Mouse (Mus musculus) induced T-regulatory cell, adult 2 months (primary cell): ENCODE results near the gene Gripap1.
"Not testable (repeated sequence)": the region's sequence is repeated elsewhere in the genome, so short reads cannot be mapped to it uniquely, and the experiment has no call there.

Experiments used
- DNase-seq: peaks from one replicate; pipeline ENCODE4 v3.0.0-alpha.2; 2012; ENCODE audit warnings: low read depth

Gripap1 gene

DNA sequence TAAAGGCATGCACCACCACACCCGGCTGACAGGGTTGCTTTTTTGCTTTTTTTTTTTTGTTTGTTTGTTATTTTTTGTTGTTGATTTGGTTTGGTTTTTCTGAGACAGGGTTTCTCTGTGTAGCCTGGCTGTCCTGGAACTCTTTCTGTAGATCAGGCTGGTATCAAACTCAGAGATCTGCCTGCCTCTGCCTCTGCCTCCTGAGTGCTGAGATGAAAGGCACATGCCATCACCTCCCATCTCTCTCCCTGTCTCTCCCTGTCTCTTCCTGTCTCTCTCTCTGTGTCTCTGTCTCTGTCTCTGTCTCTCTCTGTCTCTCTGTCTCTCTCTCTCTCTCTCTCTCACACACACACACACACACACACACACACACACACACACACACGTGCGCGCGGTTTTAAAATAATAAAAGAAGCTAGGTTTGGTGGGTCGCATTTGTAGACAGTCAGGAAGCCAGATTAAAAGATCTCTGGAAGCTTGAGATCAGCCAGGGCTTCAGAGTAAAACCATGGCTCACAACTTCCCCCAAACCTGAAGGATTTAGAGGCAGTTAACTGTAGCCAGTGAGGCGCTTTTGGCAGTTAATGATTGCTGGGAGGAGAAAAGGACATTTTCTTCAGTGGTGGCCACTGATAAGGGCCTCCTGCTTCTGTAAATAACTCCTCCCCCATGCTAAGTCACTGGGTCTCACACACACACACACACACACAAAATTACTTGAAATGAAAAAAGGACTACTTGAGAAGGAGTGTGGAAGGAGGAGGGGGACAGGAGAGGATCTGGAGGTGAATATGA lies 10.9 kb upstream of the Gripap1 start:
- no peak for DNase-seq

GRCm38 (mm10) chrX:7779294-7779693 lies 10.3 kb upstream of the Gripap1 start:
- DNase-seq, result no peak

DNA sequence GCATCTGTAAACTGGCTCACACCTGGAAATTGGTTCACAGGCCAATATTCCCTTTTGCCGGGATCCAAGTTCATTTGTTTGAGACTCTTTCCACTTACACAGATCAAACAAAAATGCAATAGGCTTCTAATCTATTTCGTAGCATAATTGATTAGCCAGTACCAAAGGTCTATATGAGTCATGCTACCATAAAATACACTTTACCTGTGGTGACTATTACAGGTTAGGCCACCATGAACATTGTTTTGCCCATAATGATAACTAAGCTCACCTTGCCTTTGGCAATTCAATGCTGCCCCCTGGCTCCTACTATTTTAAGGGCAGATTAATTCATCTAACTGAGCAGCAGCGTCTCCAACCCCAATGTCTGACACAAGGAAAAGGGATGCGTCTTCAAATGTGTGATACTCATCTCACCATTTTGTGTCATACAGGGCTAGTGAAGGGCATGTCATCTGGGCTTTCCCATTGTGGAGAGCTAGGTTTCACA lies 6.9 kb upstream of the Gripap1 start:
- no peak for DNase-seq

- DNase-seq, result no peak
Measured at GRCm38 (mm10) chrX:7790309-7790708, 744 bp downstream of the Gripap1 start.

DNA sequence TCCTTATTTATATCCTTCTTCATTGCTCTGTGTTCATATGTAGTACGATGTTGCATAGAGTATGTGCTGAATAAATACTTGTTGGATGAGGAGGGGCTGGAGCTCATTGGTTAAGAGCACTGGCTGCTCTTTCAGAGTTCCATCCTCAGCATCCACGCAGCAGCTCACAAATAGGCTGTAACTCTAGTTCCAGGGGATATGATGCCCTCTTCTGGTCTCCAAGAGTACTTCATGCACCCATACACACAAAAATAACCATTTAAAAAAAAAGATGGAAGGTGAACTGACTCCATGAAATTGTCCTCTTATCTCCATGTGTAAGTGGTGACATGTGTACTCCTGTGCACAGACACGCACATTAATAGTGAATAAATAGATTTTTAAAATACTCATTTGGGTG lies 3.8 kb downstream of the Gripap1 start:
- peak; percentile 51 for DNase-seq

GRCm38 (mm10) chrX:7795016-7795415 lies 5.5 kb downstream of the Gripap1 start:
- DNase-seq, result peak; percentile 40

DNA sequence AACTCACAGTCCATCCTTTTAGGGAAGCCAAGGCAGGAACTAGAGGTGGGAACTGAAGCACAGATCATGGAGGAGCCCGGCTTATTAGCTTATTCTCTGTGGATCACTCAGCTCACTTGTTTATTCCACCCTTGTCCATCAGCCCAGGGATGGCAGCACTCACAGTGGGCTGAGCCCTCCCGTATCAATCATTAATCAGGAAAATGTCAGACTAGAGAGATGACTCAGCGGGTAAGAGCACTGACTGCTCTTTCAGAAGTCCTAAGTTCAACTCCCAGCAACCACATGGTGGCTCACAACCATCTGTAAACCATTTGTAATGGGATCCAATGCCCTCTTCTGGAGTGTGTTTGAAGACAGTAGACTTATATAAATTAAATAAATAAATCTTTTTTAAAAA lies 7.8 kb downstream of the Gripap1 start:
- DNase-seq, result no peak

DNA sequence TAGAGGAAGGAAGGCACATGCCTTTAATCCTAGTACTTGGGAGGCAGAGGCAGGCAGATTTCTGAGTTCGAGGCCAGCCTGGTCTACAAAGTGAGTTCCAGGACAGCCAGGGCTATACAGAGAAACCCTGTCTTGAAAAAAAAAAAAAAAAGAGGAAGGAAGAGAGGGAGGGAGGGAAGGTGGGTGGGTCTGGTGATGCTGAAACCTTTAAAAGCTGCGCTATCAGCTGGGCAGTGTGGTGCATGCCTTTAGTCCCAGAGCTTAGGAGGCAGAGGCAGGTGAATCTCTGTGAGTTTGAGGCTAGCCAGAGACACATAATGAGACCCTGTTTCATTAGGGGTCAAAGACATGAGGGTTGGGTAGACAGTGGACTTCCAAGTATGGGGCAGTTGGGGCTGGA lies 12.6 kb downstream of the Gripap1 start:
- not testable (repeated sequence) for DNase-seq

- peak; percentile 43 for DNase-seq
Measured at GRCm38 (mm10) chrX:7815016-7815415, 25.5 kb downstream of the Gripap1 start.

- DNase-seq, result no peak
Measured at GRCm38 (mm10) chrX:7821865-7822779, 32.6 kb downstream of the Gripap1 start, which contains the start of gene Kcnd1. Kcnd1 (plus strand) TSS chrX:7822289.

DNA sequence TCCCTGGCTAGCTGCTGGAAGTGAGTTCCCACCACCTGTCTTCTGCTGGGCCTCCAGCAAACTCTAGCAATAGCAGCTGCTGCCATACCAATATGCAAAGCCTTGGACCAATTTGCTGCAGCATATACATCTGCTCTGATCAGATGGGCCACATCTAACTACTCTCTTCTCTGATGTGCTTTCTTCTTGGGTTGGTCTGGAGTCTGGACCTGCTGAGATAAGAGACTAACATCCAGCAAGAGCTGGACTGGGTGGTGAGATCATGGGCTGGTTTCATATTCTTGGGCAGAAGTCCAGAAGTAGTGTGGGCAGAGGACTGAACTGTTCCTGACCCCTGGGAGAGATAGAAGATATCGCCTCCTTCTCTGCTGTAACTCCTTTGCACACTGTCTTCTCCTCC lies 47.6 kb downstream of the Gripap1 start:
- no peak for DNase-seq

DNA sequence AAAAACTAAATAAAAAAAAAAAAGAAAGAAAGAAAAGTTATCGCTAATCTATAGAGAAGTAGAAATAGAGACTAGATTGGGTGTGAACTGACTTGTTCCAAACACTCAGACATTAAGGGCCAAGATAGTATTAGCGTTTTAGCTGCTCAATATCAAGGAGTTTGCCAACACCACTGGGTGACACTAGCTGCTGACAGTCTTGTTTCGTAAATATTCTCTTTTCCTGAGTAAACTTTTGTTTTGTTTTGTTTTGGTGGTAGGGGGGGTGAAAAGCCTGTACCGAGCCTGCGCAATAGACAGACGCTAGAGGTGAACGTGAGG lies 51.2 kb downstream of the Gripap1 start:
- no peak for DNase-seq

GRCm38 (mm10) chrX:7841163-7842162 lies 51.9 kb downstream of the Gripap1 start, which contains the start of gene Otud5:
Otud5 (plus strand) TSS chrX:7841364.
- DNase-seq, result peak; percentile 96

DNA sequence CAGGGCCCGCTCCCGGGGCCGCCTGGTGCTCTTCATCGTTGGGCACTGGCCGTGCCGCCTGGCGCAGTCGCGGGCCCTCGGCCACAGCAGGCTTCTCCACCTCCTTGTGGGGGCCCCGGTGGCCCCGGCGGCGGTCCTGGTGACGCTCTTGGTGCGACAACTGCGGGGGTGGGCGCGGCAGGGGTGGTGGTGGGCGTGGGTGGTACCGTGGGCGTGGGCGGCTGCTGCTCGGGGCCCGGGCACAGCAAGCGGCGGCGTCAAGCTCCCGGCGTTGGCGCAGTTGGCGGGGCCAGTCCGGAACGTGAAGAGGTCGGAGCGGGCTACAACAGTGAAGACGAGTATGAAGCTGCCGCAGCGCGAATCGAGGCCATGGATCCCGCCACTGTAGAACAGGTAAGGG lies 52.8 kb downstream of the Gripap1 start:
- peak; percentile 47 for DNase-seq

- no peak for DNase-seq
Measured at GRCm38 (mm10) chrX:7847845-7848244, 58.3 kb downstream of the Gripap1 start.

GRCm38 (mm10) chrX:7854578-7854977 lies 65.0 kb downstream of the Gripap1 start:
- peak; percentile 74 for DNase-seq

DNA sequence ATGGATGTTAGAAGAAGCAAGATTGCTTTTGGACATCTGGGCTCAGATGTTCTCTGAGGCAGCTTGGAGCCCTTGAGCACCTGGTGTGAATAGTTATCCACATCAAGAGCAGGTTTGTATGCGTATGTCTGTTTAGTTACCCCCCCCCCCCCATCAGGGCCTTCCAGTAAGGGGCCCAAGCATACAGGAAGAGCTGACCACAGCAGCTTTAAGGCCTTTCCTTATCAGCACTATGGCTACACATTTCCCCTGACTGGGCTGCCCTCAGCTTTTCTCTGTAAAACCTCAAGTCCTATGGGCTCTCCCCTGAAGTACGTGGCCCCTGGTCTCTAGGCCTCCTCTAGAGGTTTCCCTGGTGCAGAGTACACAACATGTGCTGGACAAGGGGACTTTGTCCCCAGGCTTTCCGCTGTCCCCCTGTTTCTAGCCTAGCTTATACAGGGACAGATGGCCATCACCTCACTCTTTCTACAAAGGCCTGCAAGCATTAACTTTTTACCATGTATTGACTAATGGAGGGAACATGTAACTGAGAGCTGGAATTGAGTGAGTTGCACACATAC lies 69.7 kb downstream of the Gripap1 start:
- no peak for DNase-seq

DNA sequence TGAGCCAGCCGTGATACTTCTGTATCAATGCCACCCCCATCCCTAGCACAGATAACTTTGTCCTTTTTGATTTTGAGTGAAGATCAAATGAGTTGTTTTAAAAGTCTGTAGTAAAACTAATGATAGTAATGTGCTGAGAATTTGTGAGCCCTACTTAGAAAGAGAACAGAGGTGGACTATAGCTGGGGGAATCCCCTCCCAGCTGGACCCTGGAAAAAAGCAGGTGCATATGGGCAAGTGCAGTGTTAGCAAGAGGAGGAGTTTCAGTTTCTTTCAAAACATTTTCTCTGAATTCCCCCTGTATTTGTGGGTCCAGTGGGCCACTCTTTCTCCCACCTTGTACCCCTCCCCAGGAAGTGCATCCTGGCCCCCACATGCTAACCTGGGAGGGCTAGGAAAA lies 73.6 kb downstream of the Gripap1 start:
- DNase-seq, result no peak

DNA sequence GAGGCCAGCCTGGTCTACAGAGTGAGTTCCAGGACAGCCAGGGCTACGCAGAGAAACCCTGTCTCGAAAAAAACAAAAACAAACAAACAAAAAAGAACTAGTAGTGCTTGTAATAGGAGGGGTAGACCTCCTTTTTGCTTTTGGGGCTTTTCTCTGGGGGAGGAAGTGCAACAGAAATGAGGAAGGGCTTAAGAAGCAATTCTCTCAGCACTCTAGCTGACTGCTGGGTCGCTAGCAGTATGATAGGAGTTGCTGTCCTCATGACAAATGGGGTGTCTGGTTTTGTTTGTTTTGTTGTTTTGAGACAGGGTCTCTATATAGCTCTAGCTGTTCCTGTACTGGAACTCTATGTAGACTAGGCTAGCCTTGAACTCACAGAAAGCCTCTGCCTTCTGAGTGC lies 75.0 kb downstream of the Gripap1 start:
- DNase-seq, result no peak

GRCm38 (mm10) chrX:7865343-7865742 lies 75.8 kb downstream of the Gripap1 start:
- peak; percentile 73 for DNase-seq

- peak; percentile 64 for DNase-seq
Measured at GRCm38 (mm10) chrX:7865786-7866185, 76.2 kb downstream of the Gripap1 start.
